Mouse (Mus musculus): ENCODE measurements around the gene Smok3c. TPM values are rescaled to one million over a fixed set of nuclear protein-coding genes. Genes with fewer than 3 reads are reported as not detected.

Gene Smok3c
- total and polyA plus RNA-seq, 2 experiments, result not detected

DNA sequence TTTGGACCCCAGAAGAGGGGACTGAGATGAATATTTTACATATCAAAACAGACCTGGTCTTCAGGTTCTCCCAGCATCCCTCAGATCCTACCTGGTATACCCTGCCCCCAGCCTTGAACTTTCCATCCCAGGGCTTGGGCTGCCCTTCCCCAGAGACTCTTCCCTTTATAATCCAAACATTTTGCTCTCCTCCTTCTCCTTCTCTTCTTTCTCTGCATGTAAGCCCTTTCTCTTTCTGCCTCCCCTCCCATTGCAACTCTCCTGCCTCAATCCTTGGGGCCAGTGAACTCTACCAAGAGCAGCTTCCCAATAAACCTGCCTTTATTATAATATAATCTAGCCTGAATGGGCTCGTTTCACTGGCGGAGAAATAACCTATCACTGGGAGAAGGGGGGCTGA, 30.9 kb downstream of the Smok3c start:
- TF ChIP-seq CTCF (IDR thresholded peaks at IDR 0.05; ENCODE audit: low read depth, low read length), result no peak
- TF ChIP-seq POLR2A (IDR thresholded peaks at IDR 0.05; ENCODE audit: extremely low read depth, insufficient read depth, low read length), result no peak
- no peak for DNase-seq (ENCODE audit: extremely low read depth, low read depth, low spot score)
- Histone ChIP-seq H3K4me3 (ENCODE audit: insufficient read depth, low read depth, low read length) (no peak overlapping the region), H3K36me3 (ENCODE audit: control insufficient read depth, insufficient read depth, low read length) (peaks cover 7% of the 10 kb centered on the region), H3K79me2 (ENCODE audit: control insufficient read depth, insufficient read depth, low read length) (peaks cover 10% of the 10 kb centered on the region; the same call in 1 of the 2 replicates), H3K9ac (ENCODE audit: low read depth, low read length) (no peak overlapping the region), H3K27me3 (ENCODE audit: control insufficient read depth, insufficient read depth, low read length) (no peaks in the 10 kb centered on the region), H3K27ac (replicated peaks; ENCODE audit: insufficient read depth, low read depth, low read length) (peak overlapping the region; percentile 68), H3K4me1 (ENCODE audit: control insufficient read depth, insufficient read depth, low read length) (peaks cover 27% of the 10 kb centered on the region)
- WGBS, result 94% methylated on average over 2 of the region's 2 CpGs

- WGBS, result 64% methylated on average over 2 of the region's 2 CpGs
- H3K4me3 ChIP-seq (ENCODE audit: insufficient read depth, low read depth, low read length), result no peak overlapping the region
- peaks cover 7% of the 10 kb centered on the region for H3K36me3 ChIP-seq (ENCODE audit: control insufficient read depth, insufficient read depth, low read length)
- no peaks in the 10 kb centered on the region for H3K27me3 ChIP-seq (ENCODE audit: control insufficient read depth, insufficient read depth, low read length)
- H3K27ac ChIP-seq (replicated peaks; ENCODE audit: insufficient read depth, low read depth, low read length), result no peak overlapping the region; the same call in 1 of the 2 replicates
- peaks cover 13% of the 10 kb centered on the region; the same call in 1 of the 2 replicates for H3K79me2 ChIP-seq (ENCODE audit: control insufficient read depth, insufficient read depth, low read length)
- TF ChIP-seq POLR2A (IDR thresholded peaks at IDR 0.05; ENCODE audit: extremely low read depth, insufficient read depth, low read length), result no peak
- TF ChIP-seq CTCF (IDR thresholded peaks at IDR 0.05; ENCODE audit: low read depth, low read length), result no peak
- H3K4me1 ChIP-seq (ENCODE audit: control insufficient read depth, insufficient read depth, low read length), result peaks cover 27% of the 10 kb centered on the region
- DNase-seq (ENCODE audit: extremely low read depth, low read depth, low spot score), result peak; percentile 24
- H3K9ac ChIP-seq (ENCODE audit: low read depth, low read length), result no peak overlapping the region
Measured at GRCm38 (mm10) chr5:138084507-138084906, 31.5 kb downstream of the Smok3c start.

GRCm38 (mm10) chr5:138084996-138085395, 32.0 kb downstream of the Smok3c start, which contains the start of gene Zkscan1:
Zkscan1 (plus strand) TSS chr5:138085084.
- Histone ChIP-seq H3K4me1 (ENCODE audit: control insufficient read depth, insufficient read depth, low read length) (peaks cover 27% of the 10 kb centered on the region), H3K27me3 (ENCODE audit: control insufficient read depth, insufficient read depth, low read length) (no peaks in the 10 kb centered on the region), H3K36me3 (ENCODE audit: control insufficient read depth, insufficient read depth, low read length) (peaks cover 7% of the 10 kb centered on the region), H3K9ac (ENCODE audit: low read depth, low read length) (peak within 1 kb of the TSS; percentile 96), H3K4me3 (ENCODE audit: insufficient read depth, low read depth, low read length) (peak within 1 kb of the TSS; percentile 91), H3K79me2 (ENCODE audit: control insufficient read depth, insufficient read depth, low read length) (peaks cover 14% of the 10 kb centered on the region; the same call in 1 of the 2 replicates), H3K27ac (replicated peaks; ENCODE audit: insufficient read depth, low read depth, low read length) (peak within 1 kb of the TSS; percentile 94)
- DNase-seq (ENCODE audit: extremely low read depth, low read depth, low spot score), result peak; percentile 89
- TF ChIP-seq CTCF (IDR thresholded peaks at IDR 0.05; ENCODE audit: low read depth, low read length) (no peak), POLR2A (IDR thresholded peaks at IDR 0.05; ENCODE audit: extremely low read depth, insufficient read depth, low read length) (peak; percentile 89; the same call in 1 of the 2 replicates)
- under 1% methylated on average over 27 of the region's 27 CpGs for WGBS

DNA sequence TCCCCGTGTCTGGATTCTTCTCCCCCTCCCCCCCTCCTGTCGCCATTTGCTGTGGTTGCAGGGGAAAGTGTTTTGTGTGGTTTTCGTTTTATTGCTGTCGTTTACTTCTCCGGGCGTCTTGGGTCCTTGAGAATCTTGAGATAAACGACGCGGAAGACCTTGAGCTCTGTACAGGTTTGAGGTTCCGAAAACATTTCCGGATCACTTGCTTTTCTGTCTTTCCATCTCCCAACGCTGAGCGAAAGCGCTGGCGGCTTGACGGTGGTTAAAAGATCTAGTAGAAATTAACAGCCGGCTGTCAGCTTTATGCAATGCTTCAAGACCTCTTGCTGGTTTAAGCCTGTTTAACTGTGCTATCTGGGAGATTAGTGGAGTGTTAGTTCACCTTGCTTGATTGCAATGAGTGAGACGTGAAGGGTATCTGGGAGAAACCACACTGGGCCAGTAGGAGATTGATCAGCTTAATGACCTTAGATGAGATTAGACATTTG, 32.5 kb downstream of the Smok3c start:
- peak overlapping the region; percentile 91 for H3K4me3 ChIP-seq (ENCODE audit: insufficient read depth, low read depth, low read length)
- H3K27ac ChIP-seq (replicated peaks; ENCODE audit: insufficient read depth, low read depth, low read length), result peak overlapping the region; percentile 94
- peaks cover 14% of the 10 kb centered on the region; the same call in 1 of the 2 replicates for H3K79me2 ChIP-seq (ENCODE audit: control insufficient read depth, insufficient read depth, low read length)
- H3K9ac ChIP-seq (ENCODE audit: low read depth, low read length), result peak overlapping the region; percentile 96
- peaks cover 25% of the 10 kb centered on the region for H3K4me1 ChIP-seq (ENCODE audit: control insufficient read depth, insufficient read depth, low read length)
- peaks cover 7% of the 10 kb centered on the region for H3K36me3 ChIP-seq (ENCODE audit: control insufficient read depth, insufficient read depth, low read length)
- peak; percentile 67 for DNase-seq (ENCODE audit: extremely low read depth, low read depth, low spot score)
- WGBS, result under 1% methylated on average over 18 of the region's 18 CpGs
- TF ChIP-seq POLR2A (IDR thresholded peaks at IDR 0.05; ENCODE audit: extremely low read depth, insufficient read depth, low read length) (no peak), CTCF (IDR thresholded peaks at IDR 0.05; ENCODE audit: low read depth, low read length) (no peak)
- no peaks in the 10 kb centered on the region for H3K27me3 ChIP-seq (ENCODE audit: control insufficient read depth, insufficient read depth, low read length)

DNA sequence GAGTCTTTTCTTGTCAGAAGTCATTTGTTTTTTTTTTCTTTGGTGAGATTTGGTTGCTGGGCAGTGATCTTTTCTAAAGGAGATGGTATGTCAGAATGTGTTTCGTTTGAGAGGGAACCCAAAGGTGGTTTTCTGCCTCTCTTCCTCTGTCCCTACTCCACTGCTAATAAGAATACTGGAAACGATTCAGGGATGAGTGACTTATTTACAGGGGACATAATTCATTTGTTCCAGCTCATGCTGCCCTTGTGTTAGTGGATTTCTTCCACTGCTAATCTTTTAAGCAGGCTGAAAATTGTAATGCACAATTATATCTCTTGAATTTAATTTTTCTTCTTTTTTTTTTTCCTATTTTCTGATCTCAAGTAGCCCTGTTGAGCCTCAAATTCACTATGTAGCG, 33.8 kb downstream of the Smok3c start:
- peaks cover 9% of the 10 kb centered on the region for H3K36me3 ChIP-seq (ENCODE audit: control insufficient read depth, insufficient read depth, low read length)
- TF ChIP-seq CTCF (IDR thresholded peaks at IDR 0.05; ENCODE audit: low read depth, low read length) (no peak), POLR2A (IDR thresholded peaks at IDR 0.05; ENCODE audit: extremely low read depth, insufficient read depth, low read length) (no peak)
- 45% methylated on average over 3 of the region's 3 CpGs for WGBS
- H3K79me2 ChIP-seq (ENCODE audit: control insufficient read depth, insufficient read depth, low read length), result peaks cover 17% of the 10 kb centered on the region; the same call in 1 of the 2 replicates
- peak overlapping the region; percentile 52 for H3K9ac ChIP-seq (ENCODE audit: low read depth, low read length)
- peak overlapping the region; percentile 62 for H3K27ac ChIP-seq (replicated peaks; ENCODE audit: insufficient read depth, low read depth, low read length)
- peak overlapping the region; percentile 91; the same call in 1 of the 2 replicates for H3K4me3 ChIP-seq (ENCODE audit: insufficient read depth, low read depth, low read length)
- H3K27me3 ChIP-seq (ENCODE audit: control insufficient read depth, insufficient read depth, low read length), result no peaks in the 10 kb centered on the region
- peak; percentile 66 for DNase-seq (ENCODE audit: extremely low read depth, low read depth, low spot score)
- peaks cover 28% of the 10 kb centered on the region for H3K4me1 ChIP-seq (ENCODE audit: control insufficient read depth, insufficient read depth, low read length)

- peak overlapping the region; percentile 84 for H3K27ac ChIP-seq (replicated peaks; ENCODE audit: insufficient read depth, low read depth, low read length)
- H3K27me3 ChIP-seq (ENCODE audit: control insufficient read depth, insufficient read depth, low read length), result no peaks in the 10 kb centered on the region
- H3K79me2 ChIP-seq (ENCODE audit: control insufficient read depth, insufficient read depth, low read length), result peaks cover 26% of the 10 kb centered on the region; the same call in 1 of the 2 replicates
- DNase-seq (ENCODE audit: extremely low read depth, low read depth, low spot score), result peak; percentile 65
- H3K9ac ChIP-seq (ENCODE audit: low read depth, low read length), result 0 out of 2 replicates have a peak overlapping the region, but pooled peaks have one; percentile 19
- TF ChIP-seq CTCF (IDR thresholded peaks at IDR 0.05; ENCODE audit: low read depth, low read length), result no peak
- TF ChIP-seq POLR2A (IDR thresholded peaks at IDR 0.05; ENCODE audit: extremely low read depth, insufficient read depth, low read length), result no peak
- WGBS, result 21% methylated on average over 3 of the region's 3 CpGs
- H3K36me3 ChIP-seq (ENCODE audit: control insufficient read depth, insufficient read depth, low read length), result peaks cover 17% of the 10 kb centered on the region
- no peak overlapping the region for H3K4me3 ChIP-seq (ENCODE audit: insufficient read depth, low read depth, low read length)
- H3K4me1 ChIP-seq (ENCODE audit: control insufficient read depth, insufficient read depth, low read length), result peaks cover 37% of the 10 kb centered on the region
Measured at GRCm38 (mm10) chr5:138088366-138088765, 35.4 kb downstream of the Smok3c start.

Measured in liver, adult 2 months (tissue).